Mouse (Mus musculus) limb, embryonic 14.5 days (tissue): ENCODE results near the gene Tcf23. TPM values are rescaled to one million over a fixed set of nuclear protein-coding genes. Genes with fewer than 3 reads are reported as not detected.
A peak's percentile ranks its signal among the peaks of the same experiment; 100 is the strongest.

Source experiments
- ATAC-seq: fragments of 200-750 bp; cut with Nextera tagmentation; 2 replicates; pipeline ENCODE4 v1.8.0; 2017; ENCODE audit warnings: low read depth, moderate number of reproducible peaks, moderate TSS enrichment; ENCODE audit not compliant: low FRiP score
- DNase-seq: peaks from one replicate; pipeline ENCODE4 v3.0.0-alpha.2; 2015; ENCODE audit warnings: low spot score
- H3K27ac ChIP-seq: fragments of 300-500 bp; sonication (generic); replicated peaks from 2 replicates; pipeline ENCODE4 v1.5.1; 2014; ENCODE audit warnings: low read depth, mild to moderate bottlenecking, low read length, moderate library complexity, mixed read lengths
- H3K27me3 ChIP-seq: fragments of 300-500 bp; sonication (generic); 2 replicates; pipeline ENCODE4 v1.6.1; 2014; ENCODE audit warnings: low read length, mixed read lengths; ENCODE audit not compliant: control insufficient read depth, insufficient read depth
- H3K36me3 ChIP-seq: fragments of 300-500 bp; sonication (generic); 2 replicates; pipeline ENCODE4 v1.6.1; 2014; ENCODE audit warnings: mild to moderate bottlenecking, low read length, moderate library complexity, mixed read lengths; ENCODE audit not compliant: control insufficient read depth, insufficient read depth
- H3K4me1 ChIP-seq: fragments of 300-500 bp; sonication (generic); 2 replicates; pipeline ENCODE4 v1.6.1; 2014; ENCODE audit warnings: antibody characterized with exemption, low read length, mixed read lengths; ENCODE audit not compliant: control insufficient read depth, insufficient read depth
- H3K4me2 ChIP-seq: fragments of 300-500 bp; sonication (generic); replicated peaks from 2 replicates; pipeline ENCODE4 v1.6.1; 2014; ENCODE audit warnings: low read depth, mild to moderate bottlenecking, low read length, moderate library complexity; ENCODE audit not compliant: severe bottlenecking
- H3K4me3 ChIP-seq: fragments of 300-500 bp; sonication (generic); replicated peaks from 2 replicates; pipeline ENCODE4 v1.5.1; 2014; ENCODE audit warnings: low read length
- H3K9ac ChIP-seq: fragments of 300-500 bp; sonication (generic); 2 replicates; pipeline ENCODE4 v1.6.1; 2014; ENCODE audit warnings: mild to moderate bottlenecking, low read depth, low read length, moderate library complexity; ENCODE audit not compliant: severe bottlenecking
- H3K9me3 ChIP-seq: fragments of 300-500 bp; sonication (generic); 2 replicates; pipeline ENCODE4 v1.6.1; 2016; ENCODE audit warnings: low read length; ENCODE audit not compliant: control insufficient read depth
- POLR2A ChIP-seq: fragments of 200-500 bp; IDR thresholded peaks from 2 replicates; pipeline ENCODE4 v1.8.0; 2012; ENCODE audit warnings: inconsistent platforms, mild to moderate bottlenecking, moderate library complexity, borderline replicate concordance; ENCODE audit not compliant: insufficient read depth, insufficient read length; ENCODE audit errors: extremely low read depth
- WGBS: fragments of 180-500 bp; shearing (Covaris S2); extraction: QIAGEN DNeasy Blood & Tissue Kit; methylation state at CpG from one replicate; pipeline ENCODE4 v1.1.7; 2014; 5-methylcytosine and 5-hydroxymethylcytosine counted together
- polyA plus RNA-seq, 2 experiments: library from polyadenylated mRNA; depleted of rRNA in 1 of 2; stranded (reverse) in 1 of 2; unstranded in 1 of 2; fragments of >200 nt; fragmentation: Nextera tagmentation in 1 of 2; extraction: Ambion mirVana in 1 of 2; gene quantifications; 2 replicates each; pipeline versions ENCODE4 v1.2.1 to v1.2.3; 2012 to 2014

Tcf23 gene
- polyA plus RNA-seq, 2 experiments: 0.05 TPM; not detected in 1

DNA sequence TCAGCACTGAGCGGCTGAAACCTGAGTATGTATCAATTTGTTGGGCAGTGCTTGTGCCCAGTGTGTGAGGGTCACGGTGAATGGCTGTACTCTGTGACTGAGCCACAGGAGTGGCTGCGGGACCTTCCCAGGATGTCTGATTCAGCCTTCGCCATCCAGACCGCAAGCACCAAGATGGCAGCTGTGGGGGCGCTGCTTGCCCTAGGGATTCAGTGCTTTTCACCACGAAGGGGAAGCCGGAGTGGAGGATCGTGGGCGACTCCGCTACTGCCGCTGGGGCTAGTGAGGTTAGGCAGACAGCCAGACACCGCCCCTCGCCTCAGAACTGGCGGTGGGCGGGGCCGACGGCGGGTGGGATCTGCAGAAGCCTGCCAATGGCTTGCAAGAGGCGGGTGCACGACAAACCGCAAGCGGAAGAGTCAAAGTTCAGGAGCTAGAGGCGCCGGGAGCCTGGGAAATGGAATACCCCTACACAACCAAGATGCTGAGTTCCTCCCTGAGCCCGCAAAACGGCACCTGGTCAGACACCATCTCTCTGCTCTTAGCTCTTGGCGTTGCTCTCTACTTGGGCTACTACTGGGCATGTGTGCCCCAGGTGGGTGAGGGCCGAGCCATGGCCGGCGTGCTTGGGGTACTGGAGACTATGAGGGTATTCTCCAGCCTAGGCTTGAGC, 18.7 kb upstream of the Tcf23 start:
- 2% methylated on average over 31 of the region's 31 CpGs for WGBS
- H3K4me1 ChIP-seq: peaks cover 6% of the 10 kb centered on the region; the same call in 1 of the 2 replicates
- H3K27me3 ChIP-seq: no peaks in the 10 kb centered on the region; the same call in 1 of the 2 replicates
- H3K27ac ChIP-seq: peak overlapping the region; percentile 50; the same call in 1 of the 2 replicates
- H3K4me3 ChIP-seq: peak overlapping the region; percentile 44
- H3K4me2 ChIP-seq: peak overlapping the region; percentile 66
- no peaks in the 10 kb centered on the region for H3K9me3 ChIP-seq
- DNase-seq (peak; percentile 92), ATAC-seq (peak; percentile 84)
- peak overlapping the region; percentile 47 for H3K9ac ChIP-seq
- TF ChIP-seq POLR2A: no peak; the same call in 1 of the 2 replicates
- H3K36me3 ChIP-seq: peaks cover 27% of the 10 kb centered on the region

DNA sequence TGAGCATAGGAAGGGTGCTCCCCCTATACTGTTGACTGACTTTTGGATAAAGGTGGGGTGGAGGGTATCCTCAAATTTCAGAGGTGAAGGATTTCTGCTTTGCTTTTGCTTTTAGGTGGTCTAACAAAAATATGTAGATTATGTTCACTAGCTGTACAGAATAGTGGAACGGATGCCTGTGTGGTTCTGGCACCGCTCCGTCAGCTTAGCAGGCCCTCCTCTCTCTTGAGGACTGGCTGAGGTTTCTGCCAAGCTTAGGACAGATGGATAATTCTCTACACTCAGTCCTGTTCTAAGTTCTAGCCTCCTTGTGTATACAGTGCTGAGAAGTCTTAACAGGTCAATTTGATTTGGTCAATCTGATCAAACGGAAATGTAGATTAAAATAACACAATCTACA, 18.0 kb upstream of the Tcf23 start:
- no peak for TF ChIP-seq POLR2A
- 58% methylated on average over 4 of the region's 4 CpGs for WGBS

DNA sequence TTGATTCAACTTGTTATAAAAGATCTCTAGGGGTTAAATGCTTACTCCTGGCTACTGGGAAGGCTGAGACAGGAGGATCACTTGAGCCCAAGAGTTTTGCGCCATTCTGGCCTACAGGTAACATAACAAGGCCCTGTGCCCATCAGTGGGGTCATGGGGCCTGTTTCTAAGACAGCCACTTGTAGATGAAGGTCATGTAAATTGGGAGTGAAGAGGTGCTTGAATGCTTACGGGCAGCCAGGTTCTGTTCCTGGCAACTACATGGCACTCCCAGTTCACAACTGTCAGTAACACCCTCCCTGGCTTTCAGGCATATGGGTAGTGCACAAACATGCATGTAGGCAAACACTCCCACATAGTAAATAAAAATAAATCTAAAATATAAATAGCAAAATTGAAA, 17.5 kb upstream of the Tcf23 start:
- H3K9ac ChIP-seq: no peak overlapping the region
- TF ChIP-seq POLR2A: no peak
- no peak overlapping the region for H3K4me3 ChIP-seq
- H3K36me3 ChIP-seq: peaks cover 39% of the 10 kb centered on the region
- no peak overlapping the region for H3K27ac ChIP-seq
- no peaks in the 10 kb centered on the region for H3K27me3 ChIP-seq
- WGBS: 91% methylated on average over 2 of the region's 2 CpGs
- H3K4me1 ChIP-seq: peaks cover 6% of the 10 kb centered on the region; the same call in 1 of the 2 replicates
- H3K4me2 ChIP-seq: no peak overlapping the region
- ATAC-seq (no peak), DNase-seq (no peak)
- no peaks in the 10 kb centered on the region for H3K9me3 ChIP-seq

More for the DNA sequence above, 18.0 kb upstream of the Tcf23 start:
- H3K27ac ChIP-seq: no peak overlapping the region
- peaks cover 6% of the 10 kb centered on the region; the same call in 1 of the 2 replicates for H3K4me1 ChIP-seq
- H3K36me3 ChIP-seq: peaks cover 34% of the 10 kb centered on the region
- no peaks in the 10 kb centered on the region for H3K9me3 ChIP-seq
- ATAC-seq (no peak), DNase-seq (no peak)
- no peaks in the 10 kb centered on the region for H3K27me3 ChIP-seq
- H3K4me3 ChIP-seq: peak overlapping the region; percentile 44
- peak overlapping the region; percentile 47; the same call in 1 of the 2 replicates for H3K9ac ChIP-seq
- peak overlapping the region; percentile 66 for H3K4me2 ChIP-seq

DNA sequence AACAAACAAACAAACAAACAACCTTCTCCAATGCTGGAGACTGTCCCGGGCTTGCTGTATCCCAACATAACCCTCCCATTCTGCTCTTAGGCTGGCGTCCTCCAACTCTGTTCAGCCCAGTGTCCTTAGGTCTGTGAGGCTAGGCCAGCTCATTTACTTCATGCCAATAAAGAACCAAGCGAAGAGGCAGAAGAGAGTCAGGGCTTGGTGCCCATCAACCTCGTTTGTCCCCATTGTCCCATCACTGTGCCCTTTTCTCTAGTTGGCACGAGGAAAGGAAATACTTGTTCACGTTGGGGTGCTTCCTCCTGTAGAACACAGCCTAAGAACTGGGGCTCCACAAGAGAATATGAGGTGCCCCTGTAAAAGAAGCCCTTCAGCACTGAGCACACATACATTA, 16.8 kb upstream of the Tcf23 start:
- H3K36me3 ChIP-seq: peaks cover 41% of the 10 kb centered on the region
- DNase-seq (no peak), ATAC-seq (no peak)
- no peak overlapping the region for H3K27ac ChIP-seq
- no peak overlapping the region for H3K4me2 ChIP-seq
- TF ChIP-seq POLR2A: no peak
- H3K9ac ChIP-seq: no peak overlapping the region
- peaks cover 6% of the 10 kb centered on the region; the same call in 1 of the 2 replicates for H3K4me1 ChIP-seq
- H3K9me3 ChIP-seq: no peaks in the 10 kb centered on the region
- WGBS: 85% methylated on average over 6 of the region's 6 CpGs
- H3K27me3 ChIP-seq: no peaks in the 10 kb centered on the region
- H3K4me3 ChIP-seq: no peak overlapping the region

DNA sequence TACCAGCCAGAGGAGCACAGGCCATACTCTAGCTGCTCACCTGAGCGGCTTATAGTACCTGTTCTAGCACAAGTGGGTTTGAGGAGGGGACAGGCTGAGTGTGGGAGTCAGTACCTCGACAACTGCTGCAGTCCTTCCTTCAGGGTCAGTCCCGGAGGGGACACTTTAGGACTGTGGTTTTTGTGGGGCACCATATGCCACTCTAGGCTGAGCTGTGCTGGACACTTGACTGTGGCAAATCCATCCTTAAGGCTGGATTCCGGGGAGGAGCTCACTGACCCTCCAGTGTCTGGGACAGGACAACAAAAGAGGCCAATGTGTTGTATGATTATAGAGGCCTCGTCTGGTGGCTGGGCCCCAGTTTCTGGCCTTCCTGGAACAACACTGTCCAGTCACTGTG, 15.9 kb upstream of the Tcf23 start:
- Histone ChIP-seq H3K9ac (no peak overlapping the region), H3K4me2 (no peak overlapping the region), H3K27me3 (no peaks in the 10 kb centered on the region), H3K4me3 (no peak overlapping the region), H3K27ac (no peak overlapping the region), H3K4me1 (peaks cover 9% of the 10 kb centered on the region; the same call in 1 of the 2 replicates), H3K9me3 (no peaks in the 10 kb centered on the region), H3K36me3 (peaks cover 44% of the 10 kb centered on the region)
- DNase-seq (no peak), ATAC-seq (no peak)
- no peak for TF ChIP-seq POLR2A
- WGBS: 81% methylated on average over 5 of the region's 5 CpGs

DNA sequence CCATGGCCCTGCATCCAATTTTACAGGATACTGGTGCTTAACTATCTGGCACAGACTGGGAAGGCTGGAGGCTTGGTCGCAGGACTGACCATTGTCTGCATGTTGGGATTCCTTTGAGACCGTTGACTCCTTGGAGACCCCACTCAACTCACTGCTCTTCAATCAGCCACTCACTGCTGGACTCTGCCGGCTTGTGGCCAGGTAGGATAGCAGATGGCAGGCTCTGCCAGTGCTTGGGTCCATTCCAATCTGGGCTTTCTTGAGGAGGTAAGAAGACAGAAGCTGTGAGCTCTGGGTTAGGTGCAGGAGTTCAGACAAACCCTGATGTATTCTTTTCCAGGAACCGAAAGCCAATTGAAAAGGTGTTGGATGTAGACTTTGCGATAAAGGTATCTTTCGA, 14.4 kb upstream of the Tcf23 start:
- Histone ChIP-seq H3K4me1 (peaks cover 18% of the 10 kb centered on the region; the same call in 1 of the 2 replicates), H3K27ac (no peak overlapping the region), H3K4me3 (no peak overlapping the region), H3K36me3 (peaks cover 58% of the 10 kb centered on the region), H3K4me2 (no peak overlapping the region), H3K27me3 (no peaks in the 10 kb centered on the region), H3K9me3 (no peaks in the 10 kb centered on the region), H3K9ac (no peak overlapping the region)
- no peak for ATAC-seq
- WGBS: 97% methylated on average over 6 of the region's 6 CpGs
- no peak for TF ChIP-seq POLR2A
- no peak for DNase-seq
